Mouse (Mus musculus): ENCODE measurements around the gene Rassf1.
"Not testable (repeated sequence)": the region's sequence is repeated elsewhere in the genome, so short reads cannot be mapped to it uniquely, and the experiment has no call there.

The Rassf1 gene

DNA sequence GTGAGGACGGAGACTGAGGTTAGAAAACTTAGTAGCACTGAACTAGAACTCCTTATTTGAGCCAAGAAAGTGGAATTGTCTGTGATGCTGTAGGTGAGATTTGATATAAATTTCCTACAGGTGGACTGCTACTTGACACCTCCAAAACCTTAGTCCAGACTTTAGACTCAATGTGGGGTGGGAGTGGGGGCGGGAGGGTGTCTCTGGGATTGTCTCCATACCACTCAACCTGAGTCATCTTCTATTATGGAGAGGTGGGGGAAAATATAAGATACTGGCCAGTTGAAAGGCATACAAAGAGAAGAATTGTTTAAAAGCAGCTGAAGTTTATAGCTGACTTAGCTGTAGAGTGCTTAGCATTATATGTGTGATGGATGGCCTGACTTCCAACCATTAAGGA lies 4.3 kb downstream of the Rassf1 start:
- DNase-seq (ENCODE audit: low read depth, low spot score) = no peak

- no peak for DNase-seq (ENCODE audit: low read depth, low spot score)
These were observed 5.0 kb downstream of the Rassf1 start for GRCm38 (mm10) chr9:107556346-107556745.

DNA sequence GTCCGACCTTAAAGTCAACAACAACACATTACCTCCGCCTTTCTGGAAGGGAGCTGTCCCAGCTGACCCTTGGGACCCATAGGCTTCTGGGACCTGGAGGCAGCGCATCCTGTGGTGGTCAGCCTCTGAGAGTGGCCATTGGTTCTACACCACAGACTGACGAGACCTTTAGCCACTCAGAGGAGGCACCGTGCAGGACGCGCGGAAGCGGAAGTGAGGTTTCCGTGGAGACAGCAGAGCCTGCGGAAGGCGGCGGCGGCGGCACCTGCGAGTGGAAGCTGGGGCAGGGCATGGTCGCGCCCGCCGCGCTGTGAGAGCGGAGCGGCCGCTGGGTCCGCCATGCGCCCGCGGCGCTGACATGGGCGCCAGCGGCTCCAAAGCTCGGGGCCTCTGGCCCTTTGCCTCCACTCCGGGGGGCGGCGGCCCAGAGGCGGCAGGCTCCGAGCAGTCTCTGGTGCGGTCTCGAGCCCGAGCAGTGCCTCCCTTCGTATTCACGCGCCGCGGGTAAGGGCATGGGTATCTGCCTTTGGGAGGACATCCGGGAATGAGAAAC lies 11.8 kb downstream of the Rassf1 start, which contains the start of gene Tusc2:
Gene Tusc2, plus strand, starts transcription at position 227 of the 553 bp plus-strand sequence.
- peak; percentile 84 for DNase-seq (ENCODE audit: low read depth, low spot score)

GRCm38 (mm10) chr9:107565556-107565955 lies 14.2 kb downstream of the Rassf1 start:
- DNase-seq (ENCODE audit: low read depth, low spot score) = not testable (repeated sequence)

DNA sequence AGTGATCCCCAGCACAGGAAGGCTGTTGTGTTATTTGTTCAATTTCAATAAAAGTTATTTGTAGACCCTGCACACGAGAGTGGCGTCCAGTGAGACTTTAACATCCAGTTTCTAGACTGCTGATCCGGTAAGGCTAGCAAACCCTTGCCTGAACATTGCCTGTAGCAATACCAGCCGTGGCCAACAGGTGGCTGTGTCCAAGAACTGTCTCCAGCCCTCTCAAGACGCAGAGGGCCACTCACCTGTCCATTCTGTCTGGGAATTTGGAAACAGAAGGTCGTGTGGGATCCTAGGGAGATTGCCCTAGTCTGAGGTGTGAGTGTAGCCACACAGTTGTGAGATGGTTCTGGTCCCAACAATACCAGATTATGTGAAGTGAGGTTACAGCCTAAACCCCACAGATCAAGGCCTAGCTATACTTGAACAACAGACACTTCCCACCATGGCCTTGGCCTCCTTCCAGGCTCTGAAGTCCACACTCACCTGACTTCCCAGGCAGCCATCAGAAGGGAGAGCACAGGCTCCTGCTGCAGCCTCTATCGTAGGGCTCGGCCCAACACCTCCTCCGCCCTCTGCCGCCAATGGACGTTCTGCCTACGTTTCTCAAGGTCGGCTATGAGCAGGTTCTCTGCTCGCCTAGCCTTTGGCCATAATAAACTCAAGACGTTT lies 14.8 kb downstream of the Rassf1 start:
- DNase-seq (ENCODE audit: low read depth, low spot score) = peak; percentile 75

GRCm38 (mm10) chr9:107566855-107567254 lies 15.5 kb downstream of the Rassf1 start:
- no peak for DNase-seq (ENCODE audit: low read depth, low spot score)

DNA sequence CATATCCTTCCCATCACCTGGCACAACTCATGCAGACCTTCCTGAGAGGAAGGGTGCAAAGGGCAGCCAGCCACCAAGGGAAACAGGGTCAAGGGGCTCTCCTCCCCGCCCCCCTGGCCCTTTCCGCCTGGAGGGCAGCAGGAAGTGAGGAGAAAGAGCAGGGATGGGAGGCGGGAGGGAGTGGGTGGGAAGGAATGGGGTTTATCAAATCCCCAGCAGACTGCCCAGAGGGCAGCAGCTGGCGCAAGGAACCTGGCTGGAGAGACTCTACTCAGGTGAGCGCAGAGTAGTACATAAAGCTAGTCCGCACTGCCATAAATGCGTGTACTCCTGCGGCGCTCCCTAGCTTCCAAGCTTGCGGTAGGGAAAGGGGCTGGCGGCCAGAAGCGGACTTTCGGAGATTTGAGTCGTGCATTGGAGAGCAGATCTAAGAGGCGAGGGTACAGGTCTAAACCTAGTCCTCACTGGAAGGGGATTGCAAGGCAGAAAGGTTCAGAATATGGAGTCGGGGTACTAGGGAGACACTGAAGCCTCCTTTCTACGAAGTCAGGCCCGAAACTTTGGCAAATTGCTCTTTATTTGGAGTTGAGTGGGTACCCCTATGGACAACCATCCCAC lies 16.5 kb downstream of the Rassf1 start, which contains the start of gene Hyal2:
Gene Hyal2, plus strand, starts transcription at position 244 of the 618 bp plus-strand sequence.
- no peak for DNase-seq (ENCODE audit: low read depth, low spot score)

DNA sequence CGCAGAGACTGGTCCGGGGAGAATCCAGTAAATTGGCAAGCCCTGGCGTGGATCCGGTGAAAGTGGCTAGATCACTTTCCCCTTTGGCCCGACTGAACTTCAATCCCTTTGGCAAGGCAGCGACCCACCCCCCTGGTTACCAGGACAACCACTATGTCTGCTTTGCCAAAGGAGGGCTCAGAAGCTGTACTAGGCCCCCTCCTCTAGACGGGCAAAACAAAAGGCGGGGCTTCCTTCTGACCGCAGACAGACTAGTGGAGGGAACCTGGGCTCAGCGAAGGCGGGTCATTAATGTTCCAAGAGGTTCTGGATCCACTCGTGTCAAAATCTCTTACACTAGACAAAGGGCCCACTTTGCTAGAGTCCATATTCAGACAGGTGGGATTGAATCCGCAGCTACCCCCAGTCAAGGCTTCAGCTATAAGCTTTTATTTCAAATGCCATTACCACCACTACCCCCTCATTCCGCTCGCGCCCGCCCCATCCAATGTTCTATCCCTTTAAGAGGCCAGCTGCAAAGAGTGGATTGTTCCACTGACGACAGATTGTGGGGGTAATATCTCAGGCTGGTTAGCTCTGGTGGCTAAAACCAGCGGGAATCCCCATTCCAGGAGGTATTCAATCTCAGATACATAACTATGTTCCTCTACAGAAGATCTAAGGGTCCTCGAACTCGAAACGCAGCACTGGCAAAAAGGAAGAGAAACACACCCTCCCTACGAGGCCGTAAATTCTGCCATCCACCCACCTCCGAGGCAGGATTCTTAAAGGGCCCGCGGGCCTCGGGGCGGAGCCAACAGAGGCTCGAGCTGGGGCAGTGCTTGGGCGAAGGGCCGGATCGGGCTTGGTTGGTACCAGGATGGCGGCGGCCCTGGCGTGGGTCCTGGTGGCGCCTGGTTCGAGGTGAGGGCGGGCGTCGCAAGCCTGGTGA lies 17.2 kb downstream of the Rassf1 start:
- peak; percentile 83 for DNase-seq (ENCODE audit: low read depth, low spot score)

DNA sequence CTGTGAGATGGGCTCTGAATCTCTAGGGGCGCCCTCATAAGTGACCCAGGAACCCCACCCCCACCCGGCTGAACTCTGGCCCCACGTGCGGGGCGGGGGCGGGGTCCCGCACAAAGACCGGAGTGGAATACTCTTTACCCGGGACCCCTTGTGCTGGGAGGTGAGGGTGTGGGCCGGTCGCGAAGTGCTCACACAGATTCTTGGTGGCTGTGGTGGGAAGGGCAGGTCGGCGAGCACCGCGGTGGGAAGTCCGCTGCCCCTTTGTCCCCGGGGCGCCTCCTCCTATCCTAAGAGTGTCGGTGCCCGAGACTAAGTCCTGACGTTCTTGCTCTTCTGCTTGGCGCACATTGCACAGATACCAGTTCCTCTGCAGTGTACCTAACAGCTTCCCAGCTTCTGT lies 17.9 kb downstream of the Rassf1 start:
- no peak for DNase-seq (ENCODE audit: low read depth, low spot score)

- no peak for DNase-seq (ENCODE audit: low read depth, low spot score)
These were observed 18.7 kb downstream of the Rassf1 start for GRCm38 (mm10) chr9:107570016-107570415.

GRCm38 (mm10) chr9:107570845-107571244 lies 19.5 kb downstream of the Rassf1 start:
- DNase-seq (ENCODE audit: low read depth, low spot score) = peak; percentile 67

DNA sequence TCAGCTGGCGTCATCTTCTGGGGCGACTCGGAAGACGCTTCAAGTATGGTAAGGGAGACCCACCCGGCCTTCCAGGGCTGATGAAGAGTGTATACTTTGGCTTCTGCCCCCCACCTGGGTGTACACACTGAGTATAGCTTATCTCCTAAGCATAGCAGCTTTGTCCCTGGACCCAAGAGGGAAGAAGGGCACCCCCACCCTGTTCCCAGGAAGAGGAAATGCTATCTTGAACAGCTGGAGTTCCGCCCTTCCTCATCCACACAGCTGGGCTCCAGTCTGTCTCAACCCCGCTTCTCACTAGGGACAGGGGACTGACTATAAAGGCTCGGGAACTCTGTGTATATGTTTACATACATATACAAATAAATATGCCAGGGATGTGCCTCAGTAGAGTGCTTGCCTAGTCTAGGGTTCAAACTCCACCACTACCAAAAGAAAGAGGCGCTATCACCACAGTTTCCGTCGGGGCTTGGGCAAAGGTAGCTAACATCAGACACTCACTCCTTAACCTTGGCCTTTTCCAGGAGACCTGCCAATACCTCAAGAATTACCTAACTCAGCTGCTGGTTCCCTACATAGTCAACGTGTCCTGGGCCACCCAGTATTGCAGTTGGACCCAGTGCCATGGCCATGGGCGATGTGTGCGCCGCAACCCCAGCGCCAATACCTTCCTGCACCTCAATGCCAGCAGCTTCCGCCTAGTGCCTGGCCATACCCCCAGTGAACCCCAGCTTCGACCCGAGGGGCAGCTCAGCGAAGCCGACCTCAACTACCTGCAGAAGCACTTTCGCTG lies 20.4 kb downstream of the Rassf1 start:
- no peak for DNase-seq (ENCODE audit: low read depth, low spot score)

GRCm38 (mm10) chr9:107572327-107572662 lies 20.9 kb downstream of the Rassf1 start:
- no peak for DNase-seq (ENCODE audit: low read depth, low spot score)

- not testable (repeated sequence) for DNase-seq (ENCODE audit: low read depth, low spot score)
These were observed 22.4 kb downstream of the Rassf1 start for GRCm38 (mm10) chr9:107573774-107574173.

GRCm38 (mm10) chr9:107575579-107576356 lies 24.4 kb downstream of the Rassf1 start:
- no peak for DNase-seq (ENCODE audit: low read depth, low spot score)

DNA sequence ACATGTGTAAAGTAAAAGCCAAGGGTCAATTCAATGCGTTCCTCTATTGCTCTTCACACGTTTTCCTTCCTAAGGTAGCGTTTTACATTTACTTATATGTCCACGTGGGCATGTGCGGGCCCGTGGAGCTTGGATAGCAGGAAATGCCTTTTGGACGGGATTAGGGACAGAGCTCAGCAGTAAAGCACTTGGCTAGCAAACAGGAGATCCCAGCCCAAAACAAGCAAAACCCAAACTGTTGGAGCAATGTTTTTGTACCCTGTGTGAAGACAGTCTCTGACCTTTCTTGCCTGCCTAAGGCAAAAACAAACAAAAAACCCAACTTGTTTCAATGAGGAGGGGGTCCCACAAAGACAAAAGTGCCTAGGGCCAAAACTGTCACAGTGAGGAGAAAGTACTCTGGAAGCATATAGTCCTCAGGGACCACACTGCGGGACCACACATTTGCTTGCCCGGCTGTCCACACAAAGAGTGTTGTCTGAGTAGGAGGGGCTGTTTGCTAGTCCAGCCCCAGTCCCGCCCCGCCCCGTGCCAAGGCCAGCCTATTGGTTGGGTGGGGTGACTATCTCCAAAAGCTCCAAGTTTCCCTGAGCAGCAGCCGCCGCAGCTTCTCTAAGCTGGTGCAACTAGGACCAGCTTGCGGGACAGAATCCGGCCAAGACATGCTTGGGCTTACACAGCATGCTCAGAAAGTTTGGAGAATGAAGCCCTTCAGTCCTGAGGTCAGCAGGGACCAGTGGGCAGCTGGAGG lies 25.2 kb downstream of the Rassf1 start, which contains the start of gene Hyal1:
Gene Hyal1, plus strand, starts transcription at position 571 of the 751 bp plus-strand sequence.
- DNase-seq (ENCODE audit: low read depth, low spot score) = peak; percentile 81

GRCm38 (mm10) chr9:107577871-107578270 lies 26.5 kb downstream of the Rassf1 start:
- no peak for DNase-seq (ENCODE audit: low read depth, low spot score)

GRCm38 (mm10) chr9:107578587-107578986 lies 27.2 kb downstream of the Rassf1 start, which contains the start of gene Naa80:
TSS of gene Naa80 (plus strand) at chr9:107578887.
- DNase-seq (ENCODE audit: low read depth, low spot score) = no peak
